Comparison of ENCODE assay signal across 12 mouse cellular contexts in genomic region chr13:99764097-99764714, GRCm38 (mm10).
DNase-seq lines count a peak whose midpoint lies in the region; ATAC-seq and TF ChIP-seq lines count a peak whose summit lies in the region.
"Had no signal": no experiment of that assay in that cellular context is flagged by ENCODE, and none has a peak within 500 bp of the region (broad histone marks: within the 10 kb centered on the region; RNA-seq: fewer than 3 reads in every experiment).

No protein-coding gene starts in this region.

- no peak for DNase-seq in hindbrain, postnatal 0 days (ENCODE audit: low spot score)
- DNase-seq in brain, embryonic 14.5 days (ENCODE audit: low read depth) = peak; percentile 66
- no peak for DNase-seq in layer of hippocampus, adult 18-20 months (ENCODE audit: low spot score in 2 of 2)
- DNase-seq in layer of hippocampus, postnatal 25 days (ENCODE audit: extremely low spot score in 1 of 2, low spot score in 1 of 2) = no peak
- no peak for DNase-seq in gastrocnemius, postnatal 10 days
- DNase-seq: thymus, postnatal 36 days had no signal

- no peak for TF ChIP-seq CTCF in hindbrain, postnatal 0 days (IDR thresholded peaks at IDR 0.05; ENCODE audit: low read depth)
- TF ChIP-seq CTCF in brain, embryonic 14.5 days (IDR thresholded peaks at IDR 0.05; ENCODE audit: borderline replicate concordance, extremely low read depth, insufficient read depth, insufficient read length) = no peak

- peak; percentile 67 for ATAC-seq in hindbrain, embryonic 12.5 days (ENCODE audit: low FRiP score)
- ATAC-seq in hindbrain, postnatal 0 days = no peak
- peak; percentile 76 for ATAC-seq in hindbrain, embryonic 13.5 days (ENCODE audit: low FRiP score)
- ATAC-seq in midbrain, embryonic 15.5 days (replicated peaks) = peak; percentile 87

- H3K4me1 ChIP-seq in hindbrain, embryonic 12.5 days = peaks cover 19% of the 10 kb centered on the region
- 0 out of 2 replicates have a peak, but pooled peaks cover 3% of the 10 kb centered on the region for H3K4me1 ChIP-seq in hindbrain, postnatal 0 days (ENCODE audit: insufficient read depth, low read length)
- H3K4me1 ChIP-seq in hindbrain, embryonic 13.5 days (replicated peaks) = peaks cover 51% of the 10 kb centered on the region
- H3K4me1 ChIP-seq in midbrain, embryonic 15.5 days = peaks cover 16% of the 10 kb centered on the region

- no peaks in the 10 kb centered on the region for H3K9me3 ChIP-seq in hindbrain, embryonic 12.5 days (replicated peaks)
- no peaks in the 10 kb centered on the region for H3K9me3 ChIP-seq in hindbrain, postnatal 0 days (ENCODE audit: low read length)
- H3K9me3 ChIP-seq in hindbrain, embryonic 13.5 days = no peaks in the 10 kb centered on the region
- no peaks in the 10 kb centered on the region for H3K9me3 ChIP-seq in midbrain, embryonic 15.5 days
- H3K9me3 ChIP-seq: heart, embryonic 12.5 days; hindbrain, embryonic 15.5 days; lung, embryonic 15.5 days had no signal

- TF ChIP-seq POLR2A in brain, embryonic 14.5 days (IDR thresholded peaks at IDR 0.05; ENCODE audit: borderline replicate concordance, extremely low read depth, insufficient read depth, insufficient read length, poor library complexity, severe bottlenecking) = no peak

- no peaks in the 10 kb centered on the region for H3K36me3 ChIP-seq in hindbrain, embryonic 12.5 days
- no peaks in the 10 kb centered on the region for H3K36me3 ChIP-seq in hindbrain, postnatal 0 days (ENCODE audit: insufficient read depth, low read length)
- no peaks in the 10 kb centered on the region for H3K36me3 ChIP-seq in hindbrain, embryonic 13.5 days
- no peaks in the 10 kb centered on the region for H3K36me3 ChIP-seq in midbrain, embryonic 15.5 days (replicated peaks)
- H3K36me3 ChIP-seq: heart, embryonic 12.5 days; hindbrain, embryonic 15.5 days; lung, embryonic 15.5 days had no signal

- H3K9ac ChIP-seq in hindbrain, embryonic 12.5 days = no peak overlapping the region
- no peak overlapping the region for H3K9ac ChIP-seq in hindbrain, postnatal 0 days (replicated peaks; ENCODE audit: low read length)
- no peak overlapping the region for H3K9ac ChIP-seq in hindbrain, embryonic 13.5 days
- no peak overlapping the region for H3K9ac ChIP-seq in midbrain, embryonic 15.5 days
- H3K9ac ChIP-seq: heart, embryonic 12.5 days; hindbrain, embryonic 15.5 days; lung, embryonic 15.5 days had no signal

- whole genome bisulfite sequencing in hindbrain, embryonic 12.5 days = 62% methylated on average over 6 of the region's 6 CpGs
- WGBS in hindbrain, postnatal 0 days = 45% methylated on average over 6 of the region's 6 CpGs
- 46% methylated on average over 6 of the region's 6 CpGs for WGBS in hindbrain, embryonic 13.5 days
- 24% methylated on average over 6 of the region's 6 CpGs for WGBS in midbrain, embryonic 15.5 days

- H3K4me3 ChIP-seq in hindbrain, embryonic 12.5 days = no peak overlapping the region
- H3K4me3 ChIP-seq in hindbrain, postnatal 0 days (ENCODE audit: low read length) = no peak overlapping the region
- H3K4me3 ChIP-seq in hindbrain, embryonic 13.5 days = no peak overlapping the region
- H3K4me3 ChIP-seq in midbrain, embryonic 15.5 days = no peak overlapping the region
- H3K4me3 ChIP-seq: heart, embryonic 12.5 days; hindbrain, embryonic 15.5 days; lung, embryonic 15.5 days had no signal

- H3K27me3 ChIP-seq in hindbrain, embryonic 12.5 days = no peaks in the 10 kb centered on the region
- H3K27me3 ChIP-seq in hindbrain, postnatal 0 days (ENCODE audit: insufficient read depth, low read length) = no peaks in the 10 kb centered on the region
- 0 out of 2 replicates have a peak, but pooled peaks cover 3% of the 10 kb centered on the region for H3K27me3 ChIP-seq in hindbrain, embryonic 13.5 days
- no peaks in the 10 kb centered on the region for H3K27me3 ChIP-seq in midbrain, embryonic 15.5 days (replicated peaks)
- H3K27me3 ChIP-seq: heart, embryonic 12.5 days; hindbrain, embryonic 15.5 days; lung, embryonic 15.5 days had no signal

- peak overlapping the region; percentile 46; the same call in 1 of the 2 replicates for H3K27ac ChIP-seq in hindbrain, embryonic 12.5 days
- no peak overlapping the region for H3K27ac ChIP-seq in hindbrain, postnatal 0 days
- H3K27ac ChIP-seq in hindbrain, embryonic 13.5 days = peak overlapping the region; percentile 49
- peak overlapping the region; percentile 35; the same call in 1 of the 2 replicates for H3K27ac ChIP-seq in midbrain, embryonic 15.5 days
- H3K27ac ChIP-seq: hindbrain, embryonic 15.5 days; lung, embryonic 15.5 days had no signal

- no peak overlapping the region for H3K4me2 ChIP-seq in hindbrain, embryonic 12.5 days (replicated peaks)
- no peak overlapping the region for H3K4me2 ChIP-seq in hindbrain, postnatal 0 days (ENCODE audit: low read depth, low read length)
- no peak overlapping the region for H3K4me2 ChIP-seq in hindbrain, embryonic 13.5 days
- H3K4me2 ChIP-seq in midbrain, embryonic 15.5 days = no peak overlapping the region
- H3K4me2 ChIP-seq: heart, embryonic 12.5 days; hindbrain, embryonic 15.5 days; lung, embryonic 15.5 days had no signal
